Mouse (Mus musculus): Measurements from ENCODE around the gene Wfdc10. TPM values are rescaled to one million over a fixed set of nuclear protein-coding genes. Genes with fewer than 3 reads are reported as not detected.

Wfdc10 gene
- total RNA-seq, 2 experiments from 2014 or later, result not detected

- intact Hi-C loops (cut with DNase I), result no loop called here
- DNase-seq (ENCODE audit: low spot score in 2 of 2), result no peak
Observed at GRCm38 (mm10) chr2:164684807-164685206, 29.0 kb downstream of the Wfdc10 start, which contains the start of gene Wfdc13. Wfdc13 (plus strand) TSS chr2:164685107.

DNA sequence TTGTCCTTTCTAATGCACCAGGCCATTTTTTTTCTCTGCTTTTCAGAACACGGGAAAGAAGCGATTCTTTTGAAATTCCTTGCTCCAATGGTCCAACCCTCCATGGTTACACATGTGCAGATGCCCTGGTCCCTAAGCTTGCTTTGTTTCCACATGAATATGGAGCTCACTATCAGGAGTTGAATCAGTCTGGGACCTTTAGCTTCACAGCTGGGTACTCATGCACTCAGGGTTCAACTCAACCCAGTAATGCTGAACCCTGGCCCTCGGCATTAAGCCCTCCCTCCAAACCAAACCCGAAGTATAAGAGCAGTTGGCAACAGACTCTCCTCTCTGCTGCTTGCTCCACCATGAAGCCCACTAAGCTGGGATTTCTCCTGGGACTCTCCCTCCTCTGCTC is 42.4 kb downstream of the Wfdc10 start, which contains the start of gene Spint4:
Gene Spint4, plus strand, starts transcription at position 301 of the 400 bp plus-strand sequence.
- DNase-seq (ENCODE audit: low spot score in 2 of 2), result no peak
- intact Hi-C loops (cut with DNase I), result no loop called here

- intact Hi-C loops (cut with DNase I), result no loop called here
- DNase-seq (ENCODE audit: low spot score in 2 of 2), result no peak
Observed at GRCm38 (mm10) chr2:164700959-164701358, 45.1 kb downstream of the Wfdc10 start.

GRCm38 (mm10) chr2:164701761-164702160 is 45.9 kb downstream of the Wfdc10 start:
- peak in 1 of 2 experiments; percentile 12 for DNase-seq (ENCODE audit: low spot score in 2 of 2)
- intact Hi-C loops (cut with DNase I), result no loop called here

DNA sequence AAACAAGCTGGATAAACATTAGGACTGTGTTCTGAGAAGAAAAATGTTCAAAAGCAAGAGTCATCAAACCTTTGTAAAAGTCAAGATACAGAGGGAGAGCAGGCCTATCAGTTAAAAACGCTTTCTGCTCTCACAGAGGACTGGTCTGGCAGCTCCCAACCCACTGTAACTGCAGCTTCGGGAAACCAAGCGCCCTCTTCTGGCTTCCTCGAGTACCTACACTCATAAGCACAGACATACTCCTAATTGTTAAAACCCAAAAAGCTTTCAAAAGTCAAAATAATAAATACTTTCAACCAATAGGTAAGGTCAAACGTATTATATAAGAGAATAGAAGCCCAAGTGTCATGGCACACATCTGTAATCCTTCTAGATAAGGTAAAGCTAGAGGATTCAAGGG is 48.4 kb downstream of the Wfdc10 start:
- intact Hi-C loops (cut with DNase I), result no loop called here
- DNase-seq (ENCODE audit: low spot score in 2 of 2), result no peak

DNA sequence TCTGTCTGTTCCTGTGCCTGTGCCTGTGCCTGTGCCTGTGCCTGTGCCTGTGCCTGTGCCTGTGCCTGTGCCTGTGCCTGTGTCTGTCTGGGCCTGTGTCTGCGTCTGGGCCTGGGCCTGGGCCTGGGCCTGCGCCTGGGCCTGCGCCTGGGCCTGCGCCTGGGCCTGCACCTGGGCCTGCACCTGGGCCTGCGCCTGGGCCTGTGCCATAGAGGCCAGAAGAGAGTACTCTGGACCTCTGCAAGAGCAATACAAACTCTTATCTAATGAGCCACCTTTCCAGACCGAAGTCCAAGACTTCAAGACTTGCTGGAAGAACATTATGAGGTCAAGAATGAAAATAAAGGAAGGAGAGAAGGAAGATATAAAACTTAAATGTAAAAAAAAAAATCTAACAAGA is 49.5 kb downstream of the Wfdc10 start:
- intact Hi-C loops (cut with DNase I), result no loop called here
- DNase-seq (ENCODE audit: low spot score in 2 of 2), result no peak

DNA sequence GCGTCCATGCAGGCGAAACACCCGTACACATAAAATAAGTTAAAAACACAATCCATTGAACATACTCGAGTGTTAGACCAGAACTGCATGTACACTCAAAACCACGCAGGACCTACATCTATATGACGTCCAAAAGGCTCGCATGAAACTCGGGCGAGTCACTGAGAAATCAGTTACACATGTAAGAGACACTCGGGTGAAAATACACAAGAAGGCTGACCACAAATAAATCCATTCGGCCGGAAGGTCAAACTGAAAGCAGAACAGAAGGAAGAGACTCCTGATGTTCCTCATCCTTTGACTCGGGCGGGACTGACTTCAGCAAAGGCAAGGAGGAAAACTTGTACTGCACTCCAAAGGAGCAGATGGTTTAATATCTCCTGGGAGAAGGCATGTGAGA is 50.1 kb downstream of the Wfdc10 start:
- DNase-seq (ENCODE audit: low spot score in 2 of 2), result no peak
- intact Hi-C loops (cut with DNase I), result no loop called here

Other genes with a start within 250 kb of the Wfdc10 start
- 10 to 100 TPM; 86.7 to 90.7 TPM for gene Sdc4, start 212.2 kb upstream of the Wfdc10 start, total RNA-seq (2021)
- gene Sys1, start 199.1 kb upstream of the Wfdc10 start, total RNA-seq (2021), result 10 to 100 TPM; 38.0 to 39.7 TPM
- 10 to 100 TPM; 11.4 to 13.1 TPM for gene Gm20458, start 195.1 kb upstream of the Wfdc10 start, total RNA-seq (2021)
- not detected for gene Trp53tg5, start 182.3 kb upstream of the Wfdc10 start, total RNA-seq (2021)
- gene Dbndd2, start 169.9 kb upstream of the Wfdc10 start, total RNA-seq (2021), result 100 to 1,000 TPM; 114 to 127 TPM
- gene Pigt, start 158.5 kb upstream of the Wfdc10 start, total RNA-seq (2021), result 10 to 100 TPM; 92.5 to 94.5 TPM
- gene Wfdc2, start 93.6 kb upstream of the Wfdc10 start, total RNA-seq (2021), result 1 to 10 TPM in 1 of 2 experiments, under 1 TPM in 1; 0.71 to 1.3 TPM
- not detected for gene Spint3, start 82.6 kb upstream of the Wfdc10 start, total RNA-seq (2021)
- under 1 TPM in 1 of 2 experiments, not detected in 1; 0.46 TPM for gene Wfdc6a, start 70.6 kb upstream of the Wfdc10 start, total RNA-seq (2021)
- not detected for gene Eppin, start 62.5 kb upstream of the Wfdc10 start, total RNA-seq (2021)
- gene Wfdc6b, start 42.5 kb upstream of the Wfdc10 start, total RNA-seq (2021), result not detected
- gene Wfdc8, start 42.4 kb upstream of the Wfdc10 start, total RNA-seq (2021), result not detected
- not detected for gene Wfdc16, start 17.2 kb upstream of the Wfdc10 start, total RNA-seq (2021)
- gene Wfdc9, start 537 bp downstream of the Wfdc10 start, total RNA-seq (2021), result not detected
- gene Wfdc11, start 18.0 kb downstream of the Wfdc10 start, total RNA-seq (2021), result not detected
- not detected for gene Wfdc13, start 29.1 kb downstream of the Wfdc10 start, total RNA-seq (2021)
- gene Spint4, start 42.5 kb downstream of the Wfdc10 start, total RNA-seq (2021), result not detected
- not detected for gene Spint5, start 59.3 kb downstream of the Wfdc10 start, total RNA-seq (2021)
- 1 to 10 TPM; 1.6 to 1.9 TPM for gene Wfdc3, start 89.9 kb downstream of the Wfdc10 start, total RNA-seq (2021)
- gene Dnttip1, start 89.9 kb downstream of the Wfdc10 start, total RNA-seq (2021), result 10 to 100 TPM; 36.6 to 39.3 TPM
- under 1 TPM; 0.60 to 0.89 TPM for gene Ube2c, start 113.9 kb downstream of the Wfdc10 start, total RNA-seq (2021)
- not detected for gene Tnnc2, start 123.9 kb downstream of the Wfdc10 start, total RNA-seq (2021)
- gene Snx21, start 129.8 kb downstream of the Wfdc10 start, total RNA-seq (2021), result 10 to 100 TPM; 49.6 to 57.6 TPM
- 10 to 100 TPM; 22.4 to 29.7 TPM for gene Acot8, start 148.8 kb downstream of the Wfdc10 start, total RNA-seq (2021)
- gene Zswim3, start 149.1 kb downstream of the Wfdc10 start, total RNA-seq (2021), result 1 to 10 TPM; 8.8 to 9.6 TPM
- 10 to 100 TPM; 20.8 to 21.6 TPM for gene Zswim1, start 166.6 kb downstream of the Wfdc10 start, total RNA-seq (2021)
- gene Spata25, start 172.5 kb downstream of the Wfdc10 start, total RNA-seq (2021), result not detected
- gene Ctsa, start 176.8 kb downstream of the Wfdc10 start, total RNA-seq (2021), result 100 to 1,000 TPM in 1 of 2 experiments, 10 to 100 TPM in 1; 86.2 to 102 TPM
- gene Neurl2, start 177.4 kb downstream of the Wfdc10 start, total RNA-seq (2021), result 1 to 10 TPM; 2.2 to 4.0 TPM
- 10 to 100 TPM; 77.5 to 82.0 TPM for gene Pltp, start 201.7 kb downstream of the Wfdc10 start, total RNA-seq (2021)
- gene Pcif1, start 223.3 kb downstream of the Wfdc10 start, total RNA-seq (2021), result 10 to 100 TPM; 36.8 to 39.8 TPM